Mouse (Mus musculus) erythroblast, adult 5-6 weeks (primary cell): Measurements from ENCODE around the gene Dis3l2. TPM values are rescaled to one million over a fixed set of nuclear protein-coding genes. Genes with fewer than 3 reads are reported as not detected.

ENCODE experiments used
- ATAC-seq: replicated peaks from 2 replicates; pipeline ENCODE4 v1.8.0; 2016; ENCODE audit warnings: moderate number of reproducible peaks, mild to moderate bottlenecking, moderate TSS enrichment, inconsistent platforms; ENCODE audit not compliant: poor library complexity, low FRiP score, severe bottlenecking
- total RNA-seq, 2 experiments: library from RNA; stranded (forward) in 1 of 2; stranded (reverse) in 1 of 2; fragments of 150-400 nt in 1 of 2; fragments of 200-764, 138-1000 nt in 1 of 2; gene quantifications; 2 replicates each; pipeline versions ENCODE4 v1.2.3 to v1.2.4; 2015 to 2017; ENCODE audit warnings: low replicate concordance in 2 of 2

The Dis3l2 gene
- 5.0 and 5.2 TPM in 2 replicates for total RNA-seq (2015; ENCODE audit: low replicate concordance)
- total RNA-seq (2017; ENCODE audit: low replicate concordance): 2.1 and 3.6 TPM in 2 replicates

GRCm38 (mm10) chr1:86703300-86703964, at the start of gene Dis3l2:
Gene Dis3l2, plus strand, starts transcription at chr1:86703808.
- peak; percentile 50; the same call in 1 of the 2 replicates for ATAC-seq

- ATAC-seq: no peak
Observed at GRCm38 (mm10) chr1:86657071-86657470, 46.5 kb upstream of the Dis3l2 start.

- ATAC-seq: no peak
Observed at GRCm38 (mm10) chr1:86665091-86665490, 38.5 kb upstream of the Dis3l2 start.

- 0 out of 2 replicates have a peak, but pooled peaks have one; percentile 37 for ATAC-seq
Observed at GRCm38 (mm10) chr1:86669552-86670273, 33.9 kb upstream of the Dis3l2 start.

- no peak for ATAC-seq
Observed at GRCm38 (mm10) chr1:86670279-86671038, 33.1 kb upstream of the Dis3l2 start, which contains the start of gene Nppc. Gene Nppc, minus strand, starts transcription at chr1:86670571.

- ATAC-seq: no peak
Observed at GRCm38 (mm10) chr1:86674385-86674784, 29.2 kb upstream of the Dis3l2 start.

- no peak for ATAC-seq
Observed at GRCm38 (mm10) chr1:86675126-86675525, 28.5 kb upstream of the Dis3l2 start.

- ATAC-seq: no peak
Observed at GRCm38 (mm10) chr1:86677624-86678023, 26.0 kb upstream of the Dis3l2 start.

GRCm38 (mm10) chr1:86678667-86679066, 24.9 kb upstream of the Dis3l2 start:
- no peak for ATAC-seq

- ATAC-seq: no peak
Observed at GRCm38 (mm10) chr1:86687236-86687635, 16.4 kb upstream of the Dis3l2 start.

GRCm38 (mm10) chr1:86691027-86691426, 12.6 kb upstream of the Dis3l2 start:
- ATAC-seq: no peak

- peak; percentile 47; the same call in 1 of the 2 replicates for ATAC-seq
Observed at GRCm38 (mm10) chr1:86696948-86697347, 6.7 kb upstream of the Dis3l2 start.

GRCm38 (mm10) chr1:86698721-86699120, 4.9 kb upstream of the Dis3l2 start:
- ATAC-seq: no peak

- ATAC-seq: no peak
Observed at GRCm38 (mm10) chr1:86699346-86700136, 4.1 kb upstream of the Dis3l2 start.

- no peak for ATAC-seq
Observed at GRCm38 (mm10) chr1:86700367-86700766, 3.2 kb upstream of the Dis3l2 start.

GRCm38 (mm10) chr1:86703965-86704326, 338 bp downstream of the Dis3l2 start:
- ATAC-seq: peak; percentile 48; the same call in 1 of the 2 replicates

- ATAC-seq: no peak
Observed at GRCm38 (mm10) chr1:86705461-86705860, 1.9 kb downstream of the Dis3l2 start.

- ATAC-seq: no peak
Observed at GRCm38 (mm10) chr1:86709546-86709945, 5.9 kb downstream of the Dis3l2 start.

- ATAC-seq: no peak
Observed at GRCm38 (mm10) chr1:86712045-86712444, 8.4 kb downstream of the Dis3l2 start.

- ATAC-seq: no peak
Observed at GRCm38 (mm10) chr1:86713054-86713453, 9.4 kb downstream of the Dis3l2 start.
